Mouse (Mus musculus): ENCODE data around the gene Tex16.

Tex16 gene

GRCm38 (mm10) chrX:112010707-112011106, at the start of gene Tex16:
Gene Tex16 (plus strand): TSS chrX:112011007.
- DNase-seq (ENCODE audit: extremely low spot score, low read depth, low spot score), result no peak

- DNase-seq (ENCODE audit: extremely low spot score, low read depth, low spot score), result no peak
Observed at GRCm38 (mm10) chrX:111999661-112000060, 11.1 kb upstream of the Tex16 start.
